Mouse (Mus musculus): ENCODE measurements around the gene Msh5.
A peak's percentile ranks its signal among the peaks of the same experiment; 100 is the strongest.

Gene Msh5

DNA sequence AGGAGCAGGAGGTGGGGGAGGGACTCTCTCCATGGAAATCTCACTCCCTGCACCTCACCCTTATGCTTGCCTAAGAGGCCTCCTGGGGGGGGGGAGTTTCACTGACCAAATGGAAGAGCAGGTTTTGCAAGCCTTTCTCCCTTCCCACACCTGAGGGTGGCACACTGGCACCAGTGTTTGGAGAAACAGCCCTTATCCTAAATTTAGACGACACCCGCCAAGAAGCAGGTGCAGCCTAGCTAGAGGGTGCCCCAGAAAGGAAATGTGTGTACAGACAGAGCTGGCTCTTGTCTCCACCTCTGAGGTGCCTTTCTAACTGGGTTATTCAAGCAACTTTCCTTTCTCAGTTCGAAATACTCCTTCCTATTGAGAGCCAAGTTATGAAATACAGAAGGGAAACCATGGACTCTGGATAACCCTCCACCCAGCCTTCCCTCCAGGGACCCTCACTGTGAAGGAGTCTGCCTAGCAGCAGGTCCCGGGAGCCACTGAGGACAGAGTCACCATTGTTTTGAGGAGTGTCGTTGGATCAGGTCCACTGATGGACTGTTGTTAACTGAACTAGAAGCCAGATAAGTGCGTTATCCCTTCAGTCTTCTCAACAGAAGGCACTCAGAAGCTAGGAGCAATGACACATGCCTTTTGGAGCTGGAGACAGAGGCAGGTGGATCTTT lies 24.1 kb upstream of the Msh5 start:
- DNase-seq (ENCODE audit: low spot score): no peak

DNA sequence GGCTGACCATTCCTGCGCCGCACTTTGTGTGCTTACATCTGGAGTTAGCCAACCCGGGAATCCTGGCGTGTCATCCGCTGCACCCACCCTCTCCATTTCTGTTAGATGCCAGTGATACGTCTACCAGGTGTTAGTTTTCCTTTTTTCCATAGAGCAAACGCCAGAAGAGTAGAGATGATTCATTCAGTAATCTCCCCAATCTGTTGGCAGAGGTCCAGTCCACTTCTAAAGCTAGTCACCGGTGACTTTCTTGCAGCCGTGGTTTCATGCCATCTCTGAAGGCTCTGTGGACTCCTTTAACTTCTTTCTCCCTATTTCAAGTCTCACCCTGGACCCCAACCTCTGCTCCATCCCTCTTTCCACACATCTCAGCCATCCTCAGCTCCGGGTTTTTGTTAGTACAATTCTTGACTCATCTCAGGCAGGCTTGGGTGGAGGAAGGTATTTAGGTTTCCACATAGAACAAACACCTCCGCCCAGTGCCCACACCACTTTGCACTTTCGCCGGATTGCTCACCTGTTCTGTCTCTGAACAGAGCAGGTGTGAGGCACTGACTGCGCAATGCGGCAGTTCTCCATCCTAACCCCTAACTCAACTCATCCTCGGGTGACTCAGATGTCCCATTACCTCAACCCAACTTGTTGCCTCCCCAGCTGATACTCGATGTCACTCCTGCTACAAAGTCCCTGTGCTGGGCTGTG lies 21.8 kb upstream of the Msh5 start:
- no peak for DNase-seq (ENCODE audit: low spot score)

- no peak for DNase-seq (ENCODE audit: low spot score)
Observed at GRCm38 (mm10) chr17:35066084-35066483, 19.5 kb upstream of the Msh5 start, which contains the start of gene Mpig6b. Mpig6b (minus strand) TSS chr17:35066184.

GRCm38 (mm10) chr17:35064951-35065947 lies 18.7 kb upstream of the Msh5 start, which contains the start of gene Ly6g6c:
Ly6g6c (plus strand) TSS chr17:35065388.
- peak; percentile 53 for DNase-seq (ENCODE audit: low spot score)

GRCm38 (mm10) chr17:35064378-35064877 lies 17.9 kb upstream of the Msh5 start:
- no peak for DNase-seq (ENCODE audit: low spot score)

GRCm38 (mm10) chr17:35063466-35063865 lies 16.9 kb upstream of the Msh5 start:
- DNase-seq (ENCODE audit: low spot score): no peak

GRCm38 (mm10) chr17:35061299-35061698 lies 14.8 kb upstream of the Msh5 start:
- no peak for DNase-seq (ENCODE audit: low spot score)

DNA sequence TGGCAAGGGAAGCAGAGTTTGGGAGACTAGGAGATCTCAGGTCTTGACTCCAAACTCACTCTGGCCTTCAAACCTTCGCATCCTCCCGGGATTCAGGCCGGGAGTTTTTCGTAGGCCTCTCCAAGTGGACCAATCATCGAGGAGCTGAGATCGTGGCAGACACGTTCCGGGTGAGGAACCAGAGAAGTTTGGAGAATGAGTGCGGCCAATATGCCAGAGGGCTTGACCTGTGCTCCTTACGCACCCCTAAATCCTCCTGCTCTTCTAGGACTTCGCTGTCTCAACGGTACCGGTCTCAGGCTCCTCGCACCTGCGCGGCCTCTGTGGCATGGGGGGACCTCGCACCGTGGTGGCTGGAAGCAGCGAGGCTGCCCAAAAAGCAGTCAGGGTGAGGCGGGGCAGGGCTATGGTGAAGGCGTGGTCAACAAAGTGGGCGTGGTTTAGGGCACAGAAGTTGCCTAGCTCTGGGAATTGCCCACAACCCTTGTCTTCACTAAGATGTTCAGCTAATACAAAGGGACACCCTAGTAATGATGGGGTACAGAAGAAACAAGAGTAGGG lies 14.3 kb upstream of the Msh5 start:
- DNase-seq (ENCODE audit: low spot score): no peak

DNA sequence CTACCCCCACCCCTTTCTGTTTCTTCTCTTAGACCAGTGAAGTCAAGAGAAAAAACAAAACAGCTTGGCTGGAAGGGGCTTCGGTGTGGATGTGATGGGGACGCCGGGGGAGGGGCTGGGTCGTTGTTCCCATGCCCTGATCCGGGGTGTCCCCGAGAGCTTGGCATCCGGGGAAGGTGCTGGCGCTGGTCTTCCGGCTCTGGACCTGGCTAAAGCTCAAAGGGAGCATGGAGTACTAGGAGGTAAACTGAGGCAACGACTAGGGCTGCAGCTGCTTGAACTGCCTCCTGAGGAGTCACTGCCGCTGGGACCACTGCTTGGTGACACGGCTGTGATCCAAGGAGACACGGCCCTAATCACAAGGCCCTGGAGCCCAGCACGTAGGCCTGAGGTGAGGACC lies 13.5 kb upstream of the Msh5 start:
- no peak for DNase-seq (ENCODE audit: low spot score)

DNA sequence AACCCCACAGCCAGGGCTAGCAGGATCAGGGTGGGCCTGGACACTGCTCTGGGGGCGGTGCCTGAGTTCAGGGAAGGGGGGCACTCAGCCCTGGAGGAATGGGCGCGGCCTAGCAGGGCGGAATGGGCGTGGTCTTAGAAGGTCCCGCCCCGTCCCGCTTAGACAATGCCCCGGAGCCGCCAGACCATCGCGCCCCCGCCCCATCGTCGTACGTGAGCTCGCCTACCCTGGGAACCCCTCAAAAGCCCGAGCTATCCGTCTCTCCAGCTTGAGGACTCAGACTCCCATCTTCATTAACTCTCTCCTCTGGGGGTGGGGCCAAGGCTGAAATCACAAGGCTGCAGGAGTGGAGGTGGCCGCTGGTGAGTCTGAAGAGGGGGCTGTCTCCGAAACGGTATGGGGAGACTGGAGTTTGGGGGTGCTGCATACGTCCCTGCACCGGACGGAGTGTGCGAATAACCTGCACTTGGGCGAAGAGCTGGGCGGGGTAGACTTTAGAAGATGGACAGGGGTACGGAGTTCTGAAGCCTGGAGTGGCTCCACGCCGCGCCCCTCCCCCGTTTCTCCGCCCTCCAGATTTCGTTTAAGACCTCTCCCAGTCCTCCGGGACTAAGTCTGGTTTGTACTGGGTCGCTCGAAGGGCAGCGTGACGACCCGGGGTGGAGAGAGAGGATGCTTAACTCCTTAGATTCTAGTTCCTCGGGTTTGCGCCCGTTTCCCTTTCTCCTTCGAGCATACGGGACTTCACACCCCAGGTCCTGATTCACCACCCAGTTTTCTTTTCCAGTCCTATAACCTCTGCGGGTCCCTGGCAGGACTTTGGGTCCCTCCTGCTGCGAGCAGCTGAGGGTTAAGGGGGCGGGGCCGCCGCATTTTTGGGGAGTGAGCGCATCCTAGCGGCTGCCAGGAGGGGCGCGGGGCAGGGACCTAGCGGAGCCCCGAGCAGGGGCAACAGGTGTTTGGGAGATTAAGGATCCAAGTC lies 12.7 kb upstream of the Msh5 start, which contains the start of gene Ddah2:
Ddah2 (plus strand) TSS at position 125 of the 982 bp plus-strand sequence.
- DNase-seq (ENCODE audit: low spot score): peak; percentile 99

- DNase-seq (ENCODE audit: low spot score): no peak
Observed at GRCm38 (mm10) chr17:35058316-35058715, 11.8 kb upstream of the Msh5 start.

GRCm38 (mm10) chr17:35057090-35057489 lies 10.5 kb upstream of the Msh5 start:
- no peak for DNase-seq (ENCODE audit: low spot score)

DNA sequence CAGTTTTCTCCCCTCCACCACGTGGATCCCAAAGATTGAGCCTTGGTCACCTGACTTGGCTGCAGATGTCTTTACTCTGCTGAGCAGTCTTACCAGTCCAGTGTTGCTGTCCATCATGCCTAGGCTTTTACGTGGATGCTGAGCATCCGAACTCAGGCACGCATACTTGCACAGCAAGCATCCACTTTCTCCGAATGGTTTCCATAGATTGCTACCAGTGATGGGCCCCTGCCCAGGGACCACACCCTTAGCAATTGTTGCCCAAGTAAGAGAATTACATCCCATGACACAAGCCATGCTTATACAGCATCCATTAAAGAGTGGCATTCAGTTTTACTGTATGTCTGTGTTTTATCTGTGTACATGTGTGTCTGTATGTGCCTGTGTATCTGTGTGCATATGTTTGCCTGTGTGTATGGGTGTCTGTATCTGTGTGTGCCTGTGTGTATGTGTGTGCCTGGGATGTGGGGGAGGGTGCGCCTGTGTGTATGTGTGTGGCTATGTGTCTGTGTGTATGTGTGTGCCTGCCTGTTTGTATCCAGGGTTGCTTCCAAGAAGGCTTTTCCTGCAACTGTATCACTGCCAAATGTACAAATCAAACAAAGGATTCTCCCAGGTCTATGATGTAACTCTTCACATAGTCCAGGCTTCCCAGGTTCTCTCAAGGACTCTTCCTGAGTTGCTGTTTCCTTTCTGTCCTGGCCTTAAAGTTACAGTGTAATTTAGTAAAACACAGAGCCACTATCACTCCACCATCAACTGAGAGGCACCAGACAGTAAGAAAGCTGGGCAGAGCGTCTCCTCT lies 9.3 kb upstream of the Msh5 start:
- no peak for DNase-seq (ENCODE audit: low spot score)

DNA sequence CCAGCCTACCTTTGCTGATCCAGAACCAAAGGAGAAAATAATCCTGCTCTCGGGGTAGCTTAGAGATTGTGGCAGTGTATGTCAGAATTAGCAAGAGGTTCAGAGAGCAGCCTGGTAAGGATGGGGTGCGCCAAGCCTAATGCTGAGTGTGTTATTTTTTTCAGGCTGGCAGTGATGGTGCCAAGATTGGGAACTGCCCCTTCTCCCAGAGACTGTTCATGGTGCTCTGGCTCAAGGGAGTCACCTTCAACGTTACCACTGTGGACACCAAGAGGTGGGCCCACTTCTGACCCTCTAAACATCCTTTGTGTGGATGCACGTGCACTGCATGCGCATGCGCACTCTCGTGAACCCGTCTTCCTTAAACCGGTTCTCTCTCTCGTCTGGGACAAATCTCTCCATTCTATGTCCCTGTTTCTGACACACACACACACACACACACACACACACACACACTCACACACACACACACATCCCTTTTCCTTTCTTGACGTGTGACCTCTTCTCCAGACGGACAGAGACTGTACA lies 5.8 kb upstream of the Msh5 start:
- DNase-seq (ENCODE audit: low spot score): no peak

DNA sequence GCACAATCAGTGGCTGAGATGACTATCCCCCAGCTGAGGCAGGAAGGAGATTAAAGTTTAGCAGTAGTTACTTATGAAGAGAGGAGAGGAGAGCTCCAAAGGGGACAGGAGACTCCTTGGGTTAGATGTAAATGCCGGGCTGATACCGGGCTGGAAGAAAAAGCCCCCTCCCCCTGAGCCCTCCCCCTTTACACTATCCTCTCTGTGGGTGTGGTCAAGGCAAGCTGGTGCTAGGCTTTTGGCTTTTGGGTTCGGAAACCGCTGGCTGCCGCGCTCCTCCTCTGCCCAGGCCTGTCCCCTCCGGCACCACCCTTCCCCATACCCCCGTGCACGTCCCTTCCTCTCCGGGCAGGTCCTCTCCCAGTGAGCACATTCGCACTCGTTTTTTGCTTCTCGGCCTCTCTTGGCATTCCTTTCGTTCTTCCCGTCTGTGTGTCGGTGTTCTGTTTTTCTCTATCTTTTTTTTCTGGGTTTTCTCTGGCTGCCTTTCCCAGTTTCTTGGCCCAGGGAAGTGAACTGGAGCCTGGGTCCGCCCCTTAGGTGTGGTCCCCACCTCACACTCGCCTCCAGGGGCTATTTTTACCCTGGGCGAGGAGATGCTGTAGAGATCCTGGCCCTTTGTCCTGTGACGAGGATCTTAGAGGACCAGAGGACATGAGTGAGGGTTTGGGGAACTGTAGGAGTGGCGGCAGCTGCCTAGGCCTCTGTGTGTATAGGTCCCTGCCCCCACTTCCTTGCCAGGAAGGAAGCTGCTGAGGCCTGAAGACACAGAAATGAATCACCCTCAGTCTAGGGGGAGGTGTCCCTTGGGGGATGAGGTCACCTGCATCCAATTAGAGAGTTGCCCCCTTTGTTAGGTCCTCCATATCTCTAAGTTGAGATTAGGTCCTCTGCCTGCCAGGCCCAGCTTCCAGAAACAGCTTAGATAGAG lies 4.9 kb upstream of the Msh5 start:
- DNase-seq (ENCODE audit: low spot score): peak; percentile 77

GRCm38 (mm10) chr17:35050126-35050750 lies 3.7 kb upstream of the Msh5 start:
- DNase-seq (ENCODE audit: low spot score): peak; percentile 68

GRCm38 (mm10) chr17:35049561-35050016 lies 3.0 kb upstream of the Msh5 start, which contains the start of gene Clic1:
Clic1 (plus strand) TSS chr17:35049966.
- DNase-seq (ENCODE audit: low spot score): peak; percentile 92

Measured in retina, embryonic 14.5 days (tissue).